Mouse (Mus musculus): ENCODE data around the gene Lpin1.

- TF ChIP-seq POLR2A (IDR thresholded peaks at IDR 0.05; ENCODE audit: borderline replicate concordance, low read depth, low read length): no peak
- TF ChIP-seq CTCF (IDR thresholded peaks at IDR 0.05; ENCODE audit: low read depth, low read length): no peak
These were observed 37.5 kb upstream of the Lpin1 start for GRCm38 (mm10) chr12:16648273-16648672.
